Mouse (Mus musculus): ENCODE results near the gene Klhdc9.

Gene Klhdc9

GRCm38 (mm10) chr1:171360656-171361055 lies at the start of gene Klhdc9:
Gene Klhdc9, minus strand, starts transcription at chr1:171360798.
- DNase-seq (ENCODE audit: inconsistent age in 2 of 2, low spot score in 1 of 2), result peak; percentile 93 to 95

DNA sequence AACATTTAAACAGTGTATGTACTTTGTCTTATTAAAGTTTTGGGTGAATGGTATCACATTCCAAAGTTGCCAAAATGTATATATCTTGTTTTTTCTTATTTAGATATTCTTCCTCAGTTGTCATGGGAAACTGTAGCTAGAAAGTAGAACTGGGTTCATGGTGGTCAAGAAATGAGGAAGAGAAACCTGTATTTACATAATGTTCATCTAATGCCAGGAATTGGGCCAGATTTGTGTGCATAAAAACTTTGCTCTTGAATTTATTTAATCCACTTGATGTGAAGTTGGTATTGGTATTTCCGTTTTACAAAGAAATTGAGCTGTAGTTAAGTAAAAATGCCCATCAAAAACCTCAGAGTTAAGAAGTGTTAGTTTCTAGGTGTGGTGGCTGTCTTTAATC lies 49.6 kb upstream of the Klhdc9 start:
- no peak for DNase-seq (ENCODE audit: inconsistent age in 2 of 2, low spot score in 1 of 2)

GRCm38 (mm10) chr1:171407263-171407662 lies 46.7 kb upstream of the Klhdc9 start:
- no peak for DNase-seq (ENCODE audit: inconsistent age in 2 of 2, low spot score in 1 of 2)

GRCm38 (mm10) chr1:171402991-171403390 lies 42.4 kb upstream of the Klhdc9 start:
- DNase-seq (ENCODE audit: inconsistent age in 2 of 2, low spot score in 1 of 2), result no peak

GRCm38 (mm10) chr1:171401821-171402220 lies 41.2 kb upstream of the Klhdc9 start:
- DNase-seq (ENCODE audit: inconsistent age in 2 of 2, low spot score in 1 of 2), result no peak

- no peak for DNase-seq (ENCODE audit: inconsistent age in 2 of 2, low spot score in 1 of 2)
Observed at GRCm38 (mm10) chr1:171390101-171390500, 29.5 kb upstream of the Klhdc9 start.

DNA sequence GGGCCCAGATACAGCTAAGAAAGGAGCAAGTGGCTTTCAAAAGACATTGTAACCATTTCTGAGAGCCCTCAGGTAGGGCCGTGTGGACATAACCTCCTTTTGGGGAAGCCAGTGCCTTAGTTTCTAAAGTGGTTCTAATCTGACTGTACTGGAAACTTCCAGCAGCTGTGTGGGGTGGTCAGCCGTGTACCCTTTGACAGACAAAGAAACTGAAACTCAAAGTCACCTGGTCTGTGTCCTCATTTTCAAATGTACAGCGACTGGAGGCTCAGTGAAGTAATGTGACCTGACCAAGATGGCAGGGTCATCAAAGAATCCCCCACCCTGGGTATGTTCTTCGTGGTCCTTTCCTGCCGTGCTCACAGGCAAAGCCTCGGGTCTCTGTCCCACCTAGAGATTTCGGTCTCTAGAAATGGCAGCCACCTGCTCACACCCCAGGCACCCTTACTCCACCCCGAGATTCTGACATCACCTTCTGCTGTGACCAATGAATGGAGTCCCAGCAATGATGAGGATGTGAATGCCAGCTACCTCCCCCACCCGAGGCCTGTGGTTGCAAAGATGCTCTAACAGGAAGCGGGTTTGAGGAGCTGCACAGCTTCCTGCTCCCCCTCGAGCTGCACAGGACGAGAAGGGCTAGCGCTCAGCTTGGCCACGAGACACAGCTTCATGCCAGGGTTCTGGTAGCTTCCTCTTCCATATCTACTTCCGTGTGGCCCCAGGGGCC lies 27.9 kb upstream of the Klhdc9 start, which contains the start of gene Arhgap30:
TSS of gene Arhgap30 (plus strand) at position 579 of the 727 bp plus-strand sequence.
- peak; percentile 50 to 63 for DNase-seq (ENCODE audit: inconsistent age in 2 of 2, low spot score in 1 of 2)

DNA sequence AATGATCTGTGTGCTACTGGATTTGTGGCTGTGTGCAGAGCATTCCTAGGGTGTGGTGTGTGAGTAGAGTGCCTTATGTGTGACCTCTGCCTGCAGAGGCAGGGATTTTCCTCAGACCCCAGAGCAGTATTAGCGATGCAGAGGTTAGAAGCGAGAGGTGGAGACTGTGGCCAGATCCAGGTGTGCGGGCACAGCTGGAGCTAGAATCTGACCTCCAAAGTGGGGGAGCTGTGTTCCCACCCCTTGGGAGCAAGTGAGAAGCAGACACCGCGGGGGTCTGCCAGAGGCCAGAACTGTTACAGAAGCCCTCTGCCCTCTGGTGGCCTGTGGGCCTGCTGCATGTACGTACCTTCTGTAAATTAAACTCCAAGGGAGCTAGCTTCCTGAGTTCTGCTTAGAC lies 26.5 kb upstream of the Klhdc9 start:
- peak in 1 of 2 experiments; percentile 14 for DNase-seq (ENCODE audit: inconsistent age in 2 of 2, low spot score in 1 of 2)

GRCm38 (mm10) chr1:171385171-171385570 lies 24.6 kb upstream of the Klhdc9 start:
- DNase-seq (ENCODE audit: inconsistent age in 2 of 2, low spot score in 1 of 2), result peak in 1 of 2 experiments; percentile 16

DNA sequence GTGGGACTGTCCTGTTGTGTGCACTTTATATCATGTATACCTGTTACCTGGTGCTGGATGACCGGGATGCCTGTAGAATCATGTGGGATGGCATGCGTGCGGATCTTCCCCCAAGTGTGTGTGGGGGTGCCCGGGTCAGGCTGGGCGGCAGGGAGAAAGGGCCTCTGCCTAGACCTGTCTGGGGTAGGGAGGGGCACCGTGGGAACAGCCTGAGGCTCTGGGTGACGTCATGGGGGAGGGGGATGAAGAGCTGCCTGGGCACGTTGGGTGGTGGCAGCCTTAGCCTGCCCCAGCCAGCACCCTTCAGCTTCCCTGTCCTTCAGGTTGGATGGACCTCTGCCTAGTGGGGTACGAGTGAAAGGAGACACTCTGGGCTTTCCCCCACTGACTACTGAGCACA lies 23.8 kb upstream of the Klhdc9 start:
- peak in 1 of 2 experiments; percentile 14 for DNase-seq (ENCODE audit: inconsistent age in 2 of 2, low spot score in 1 of 2)

- DNase-seq (ENCODE audit: inconsistent age in 2 of 2, low spot score in 1 of 2), result no peak
Observed at GRCm38 (mm10) chr1:171382096-171382620, 21.6 kb upstream of the Klhdc9 start.

GRCm38 (mm10) chr1:171379935-171380599 lies 19.5 kb upstream of the Klhdc9 start:
- peak; percentile 77 to 90 for DNase-seq (ENCODE audit: inconsistent age in 2 of 2, low spot score in 1 of 2)

DNA sequence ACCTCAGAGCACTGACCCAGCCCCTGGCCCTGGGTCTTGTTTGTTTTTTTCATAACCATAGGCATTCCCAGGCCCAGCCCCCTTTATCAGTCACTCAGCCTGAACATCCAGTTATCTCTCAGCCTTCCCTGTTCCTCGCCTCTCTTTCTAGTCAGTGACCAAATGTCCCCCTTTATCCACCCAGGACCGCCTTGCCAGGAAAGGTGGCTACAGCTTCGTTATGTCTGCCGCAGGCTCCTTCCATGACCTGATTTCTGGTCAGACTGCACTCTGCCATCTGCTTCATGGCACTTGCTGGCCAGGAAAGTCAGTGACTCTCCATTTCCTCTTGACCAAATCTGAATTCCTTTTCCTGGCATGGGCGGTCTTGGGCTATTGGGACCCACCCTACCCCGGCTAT lies 17.7 kb upstream of the Klhdc9 start:
- DNase-seq (ENCODE audit: inconsistent age in 2 of 2, low spot score in 1 of 2), result no peak

GRCm38 (mm10) chr1:171375646-171376097 lies 15.1 kb upstream of the Klhdc9 start:
- DNase-seq (ENCODE audit: inconsistent age in 2 of 2, low spot score in 1 of 2), result peak in 1 of 2 experiments; percentile 30

- no peak for DNase-seq (ENCODE audit: inconsistent age in 2 of 2, low spot score in 1 of 2)
Observed at GRCm38 (mm10) chr1:171373946-171374345, 13.3 kb upstream of the Klhdc9 start.

GRCm38 (mm10) chr1:171372880-171373279 lies 12.3 kb upstream of the Klhdc9 start:
- DNase-seq (ENCODE audit: inconsistent age in 2 of 2, low spot score in 1 of 2), result no peak

DNA sequence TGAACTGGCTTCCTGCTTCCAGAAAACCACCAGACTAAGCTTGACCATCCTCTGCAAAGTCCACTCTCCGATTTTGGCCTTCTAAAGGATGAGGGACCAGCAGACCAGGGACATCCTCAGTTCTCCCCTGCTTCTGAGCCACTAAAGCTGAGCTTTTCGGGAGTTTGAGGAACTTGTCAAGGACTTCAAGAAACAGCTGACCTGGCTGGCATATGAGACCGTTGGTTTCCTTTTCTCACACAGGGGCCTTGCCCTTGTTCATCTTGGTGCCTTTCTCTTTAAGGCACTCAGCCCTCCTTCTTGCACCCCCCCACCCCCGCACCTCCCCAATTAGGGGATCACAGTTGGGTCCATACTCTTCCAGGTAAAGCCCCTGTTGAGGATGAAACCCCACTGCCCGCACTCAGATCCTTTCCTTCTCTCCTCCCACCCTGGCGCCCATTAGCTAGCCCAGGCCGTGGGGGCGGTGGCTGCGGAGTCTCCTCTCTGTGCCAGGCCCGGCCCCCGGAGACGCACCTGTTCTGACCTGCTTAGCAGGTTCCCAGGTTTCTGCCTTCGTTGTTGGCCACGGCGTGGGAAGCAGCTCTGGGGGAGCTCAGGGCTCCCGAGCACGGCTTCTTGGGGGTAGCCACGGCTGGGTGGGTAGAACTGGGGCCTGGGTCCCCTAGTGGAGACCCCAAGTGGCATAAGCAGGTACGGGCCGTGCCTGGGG lies 9.4 kb upstream of the Klhdc9 start, which contains the start of gene Nectin4:
TSS of gene Nectin4 (plus strand) at position 255 of the 712 bp plus-strand sequence.
- DNase-seq (ENCODE audit: inconsistent age in 2 of 2, low spot score in 1 of 2), result no peak

- DNase-seq (ENCODE audit: inconsistent age in 2 of 2, low spot score in 1 of 2), result no peak
Observed at GRCm38 (mm10) chr1:171365934-171366333, 5.3 kb upstream of the Klhdc9 start.

DNA sequence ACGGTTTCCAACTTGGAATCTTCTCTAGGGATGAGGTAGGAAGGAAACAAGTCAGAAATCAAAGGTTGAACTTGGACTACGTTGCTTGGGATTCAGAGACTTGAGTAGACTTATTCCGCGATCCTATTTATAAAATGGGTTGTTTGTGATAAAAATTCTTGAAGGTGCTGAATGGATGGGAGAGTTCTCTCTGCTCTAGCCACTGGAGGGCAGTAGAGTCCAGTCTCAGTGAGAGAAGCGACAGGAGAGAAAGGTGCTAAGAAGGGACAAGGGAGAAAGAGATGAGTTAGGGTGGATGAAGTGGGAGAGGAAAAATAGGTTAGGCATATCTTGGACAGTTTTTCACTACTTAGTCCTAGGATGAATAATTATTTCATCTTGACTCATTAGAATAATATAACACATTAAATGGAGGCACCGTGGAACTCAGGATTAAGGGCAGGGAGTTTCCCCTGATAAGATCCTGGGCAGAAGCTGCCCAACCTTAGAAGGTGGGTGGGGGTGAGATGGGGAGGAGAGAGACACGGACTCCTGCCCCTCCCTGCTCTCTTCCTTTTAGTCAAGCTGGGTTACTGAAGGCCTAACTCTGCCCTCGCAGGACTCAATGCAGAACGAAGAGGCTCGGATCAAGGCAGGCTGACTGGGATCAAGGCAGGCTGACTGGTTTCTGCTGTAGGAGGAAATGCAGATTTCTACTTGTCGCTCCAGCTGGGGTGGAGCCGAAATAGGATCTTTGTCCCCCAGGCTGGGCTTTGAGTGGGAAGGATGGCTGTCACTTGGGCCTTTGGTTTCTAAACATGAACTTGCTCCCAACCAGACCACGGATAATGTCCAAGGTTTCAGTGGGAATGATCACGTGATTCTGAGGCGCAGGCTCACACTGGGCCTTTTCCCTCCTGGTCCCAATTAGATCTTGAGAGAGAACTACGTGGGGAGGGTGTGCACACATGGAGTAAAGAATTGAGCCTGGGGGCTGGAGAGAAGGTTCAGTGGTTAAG lies 807 bp upstream of the Klhdc9 start:
- peak; percentile 74 to 91 for DNase-seq (ENCODE audit: inconsistent age in 2 of 2, low spot score in 1 of 2)

DNA sequence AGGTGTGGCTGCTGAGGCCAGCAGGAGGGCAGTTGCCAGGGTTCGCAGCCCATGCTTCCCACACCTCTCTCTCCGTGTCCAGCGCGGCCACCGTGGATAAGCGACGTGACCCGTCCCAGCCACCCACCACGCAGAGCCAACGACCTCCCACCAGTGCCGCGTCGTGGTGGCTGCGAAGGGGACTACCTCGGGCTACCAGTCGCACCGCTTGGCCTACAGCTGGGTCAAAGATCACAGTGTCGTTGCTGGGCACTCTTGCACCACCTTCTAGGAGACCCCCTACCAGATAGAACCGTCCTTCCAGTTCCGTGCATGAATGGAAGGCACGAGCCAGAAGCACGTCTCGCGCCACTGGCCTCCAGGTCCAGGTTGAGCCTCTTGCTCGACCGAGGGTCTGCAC lies 345 bp downstream of the Klhdc9 start:
- no peak for DNase-seq (ENCODE audit: inconsistent age in 2 of 2, low spot score in 1 of 2)
